Mouse (Mus musculus): ENCODE measurements around the gene Cpsf2.

- no peak for TF ChIP-seq GATA1 (IDR thresholded peaks at IDR 0.05; ENCODE audit: low read length)
- TF ChIP-seq TAL1 (IDR thresholded peaks at IDR 0.05; ENCODE audit: low read length), result no peak
These were observed 3.5 kb downstream of the Cpsf2 start for GRCm38 (mm10) chr12:101979213-101979750.

All from erythroblast, embryonic 14.5 days (primary cell).